Mouse (Mus musculus) stomach, embryonic 15.5 days (tissue): ENCODE results near the gene Dnah6. TPM values are rescaled to one million over a fixed set of nuclear protein-coding genes. Genes with fewer than 3 reads are reported as not detected.

Source experiments
- ATAC-seq: fragments of 200-750 bp; cut with Nextera tagmentation; 2 replicates; pipeline ENCODE4 v1.8.0; 2017; ENCODE audit warnings: low read depth, moderate number of reproducible peaks, moderate TSS enrichment; ENCODE audit not compliant: insufficient read depth, low FRiP score
- H3K27ac ChIP-seq: fragments of 300-500 bp; sonication (generic); 2 replicates; pipeline ENCODE4 v1.5.1; 2015; ENCODE audit warnings: mild to moderate bottlenecking, inconsistent platforms
- H3K27me3 ChIP-seq: fragments of 300-500 bp; sonication (generic); replicated peaks from 2 replicates; pipeline ENCODE4 v1.6.1; 2015; ENCODE audit warnings: inconsistent platforms
- H3K36me3 ChIP-seq: fragments of 300-500 bp; sonication (generic); 2 replicates; pipeline ENCODE4 v1.6.1; 2015; ENCODE audit warnings: inconsistent platforms
- H3K4me1 ChIP-seq: fragments of 300-500 bp; sonication (generic); 2 replicates; pipeline ENCODE4 v1.6.1; 2015; ENCODE audit warnings: inconsistent platforms
- H3K4me2 ChIP-seq: fragments of 300-500 bp; sonication (generic); 2 replicates; pipeline ENCODE4 v1.6.1; 2015; ENCODE audit warnings: mild to moderate bottlenecking, inconsistent platforms
- H3K4me3 ChIP-seq: fragments of 300-500 bp; sonication (generic); replicated peaks from 2 replicates; pipeline ENCODE4 v1.5.1; 2015; ENCODE audit warnings: inconsistent platforms
- H3K9ac ChIP-seq: fragments of 300-500 bp; sonication (generic); 2 replicates; pipeline ENCODE4 v1.6.1; 2015; ENCODE audit warnings: inconsistent platforms
- H3K9me3 ChIP-seq: fragments of 300-500 bp; sonication (generic); 2 replicates; pipeline ENCODE4 v1.6.1; 2016; ENCODE audit warnings: inconsistent platforms
- WGBS: fragments of 180-500 bp; shearing (Covaris S2); methylation state at CpG from one replicate; pipeline ENCODE4 v1.1.7; 2015; 5-methylcytosine and 5-hydroxymethylcytosine counted together
- polyA plus RNA-seq: library from polyadenylated mRNA; unstranded; fragments of >200 nt; fragmentation: Nextera tagmentation; extraction: Ambion mirVana; gene quantifications from 2 replicates; pipeline ENCODE4 v1.2.1, GENCODE M21; 2015

Gene Dnah6
- polyA plus RNA-seq, 1 experiment from 2014 or later = 0.06 TPM

- Histone ChIP-seq H3K4me2 (no peak overlapping the region; the same call in 1 of the 2 replicates), H3K27me3 (no peaks in the 10 kb centered on the region), H3K4me3 (no peak overlapping the region), H3K36me3 (no peaks in the 10 kb centered on the region), H3K27ac (no peak overlapping the region), H3K9me3 (no peaks in the 10 kb centered on the region), H3K9ac (no peak overlapping the region), H3K4me1 (peaks cover 8% of the 10 kb centered on the region; the same call in 1 of the 2 replicates)
- ATAC-seq = no peak
- WGBS = 57% methylated on average over 6 of the region's 6 CpGs
Measured at GRCm38 (mm10) chr6:72981851-72982250, 239.6 kb downstream of the Dnah6 start.

GRCm38 (mm10) chr6:72981124-72981651 lies 240.3 kb downstream of the Dnah6 start:
- H3K4me1 ChIP-seq = peaks cover 8% of the 10 kb centered on the region; the same call in 1 of the 2 replicates
- H3K9me3 ChIP-seq = no peaks in the 10 kb centered on the region
- ATAC-seq = peak; percentile 84
- peak overlapping the region; percentile 58 for H3K27ac ChIP-seq
- no peak overlapping the region for H3K9ac ChIP-seq
- no peak overlapping the region for H3K4me3 ChIP-seq
- H3K36me3 ChIP-seq = no peaks in the 10 kb centered on the region
- no peak overlapping the region; the same call in 1 of the 2 replicates for H3K4me2 ChIP-seq
- no peaks in the 10 kb centered on the region for H3K27me3 ChIP-seq
- WGBS = 22% methylated on average over 9 of the region's 9 CpGs

GRCm38 (mm10) chr6:72976866-72977265 lies 244.6 kb downstream of the Dnah6 start:
- peaks cover 6% of the 10 kb centered on the region; the same call in 1 of the 2 replicates for H3K4me1 ChIP-seq
- no peaks in the 10 kb centered on the region for H3K9me3 ChIP-seq
- H3K4me2 ChIP-seq = no peak overlapping the region
- no peaks in the 10 kb centered on the region for H3K36me3 ChIP-seq
- H3K27me3 ChIP-seq = no peaks in the 10 kb centered on the region
- ATAC-seq = no peak
- H3K9ac ChIP-seq = no peak overlapping the region
- no peak overlapping the region for H3K27ac ChIP-seq
- WGBS = 78% methylated on average over 2 of the region's 2 CpGs
- no peak overlapping the region for H3K4me3 ChIP-seq

- H3K27ac ChIP-seq = no peak overlapping the region
- WGBS = 65% methylated on average over 3 of the region's 3 CpGs
- no peak overlapping the region for H3K9ac ChIP-seq
- H3K4me1 ChIP-seq = no peaks in the 10 kb centered on the region
- no peaks in the 10 kb centered on the region for H3K36me3 ChIP-seq
- no peak for ATAC-seq
- no peak overlapping the region for H3K4me3 ChIP-seq
- H3K9me3 ChIP-seq = no peaks in the 10 kb centered on the region
- no peak overlapping the region for H3K4me2 ChIP-seq
- H3K27me3 ChIP-seq = no peaks in the 10 kb centered on the region
Measured at GRCm38 (mm10) chr6:72971074-72971473, 250.4 kb downstream of the Dnah6 start.

GRCm38 (mm10) chr6:72969787-72970186 lies 251.7 kb downstream of the Dnah6 start:
- WGBS = 71% methylated on average over 3 of the region's 3 CpGs
- ATAC-seq = no peak

More at GRCm38 (mm10) chr6:72969787-72970186, 251.7 kb downstream of the Dnah6 start:
- H3K27ac ChIP-seq = no peak overlapping the region
- H3K27me3 ChIP-seq = no peaks in the 10 kb centered on the region
- H3K4me3 ChIP-seq = no peak overlapping the region
- H3K9ac ChIP-seq = no peak overlapping the region
- no peaks in the 10 kb centered on the region for H3K36me3 ChIP-seq
- H3K4me2 ChIP-seq = no peak overlapping the region
- no peaks in the 10 kb centered on the region for H3K4me1 ChIP-seq
- H3K9me3 ChIP-seq = no peaks in the 10 kb centered on the region

Other genes with a start within 250 kb of the Dnah6 start
- gene Suclg1, start 26.7 kb upstream of the Dnah6 start, polyA plus RNA-seq = 196 and 227 TPM in 2 replicates
- gene 4931417E11Rik, start 248.0 kb upstream of the Dnah6 start, polyA plus RNA-seq = not detected in 2 replicates